Mouse (Mus musculus): ENCODE results near the gene Dis3l2.
A peak's percentile ranks its signal among the peaks of the same experiment; 100 is the strongest.

Dis3l2 gene

DNA sequence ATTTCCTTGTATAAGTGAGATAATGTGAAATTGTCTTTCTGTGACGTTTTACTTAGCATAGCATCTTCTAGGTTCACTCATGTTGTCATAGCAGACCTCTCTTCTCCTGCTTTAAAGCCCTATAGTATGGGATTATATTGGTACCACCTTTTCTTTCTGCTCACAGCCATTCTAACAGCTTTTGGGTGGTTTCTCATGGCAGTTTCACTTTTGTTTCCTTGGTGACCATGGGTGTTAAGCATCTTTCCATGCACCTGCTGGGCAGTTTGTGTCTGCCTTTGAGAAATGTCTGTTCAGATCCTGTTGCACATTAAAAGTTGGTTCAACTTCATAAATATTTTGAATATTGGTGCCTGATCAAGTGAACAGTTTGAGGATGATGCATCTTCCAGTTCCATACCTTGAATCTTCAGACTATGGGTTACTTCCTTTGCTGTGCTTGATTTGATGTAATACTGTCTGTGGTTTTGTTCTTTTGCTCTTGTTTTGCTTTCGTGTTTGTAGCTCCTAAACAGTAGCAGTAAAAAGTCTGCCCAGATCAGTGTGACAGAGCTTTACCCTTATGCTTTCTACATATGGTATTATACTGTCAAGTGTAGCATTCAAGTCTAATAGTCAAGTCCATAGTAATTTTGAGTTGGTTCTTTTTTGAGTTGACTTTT, 29.7 kb downstream of the Dis3l2 start:
- no peak for DNase-seq (ENCODE audit: low read depth, low spot score)

DNA sequence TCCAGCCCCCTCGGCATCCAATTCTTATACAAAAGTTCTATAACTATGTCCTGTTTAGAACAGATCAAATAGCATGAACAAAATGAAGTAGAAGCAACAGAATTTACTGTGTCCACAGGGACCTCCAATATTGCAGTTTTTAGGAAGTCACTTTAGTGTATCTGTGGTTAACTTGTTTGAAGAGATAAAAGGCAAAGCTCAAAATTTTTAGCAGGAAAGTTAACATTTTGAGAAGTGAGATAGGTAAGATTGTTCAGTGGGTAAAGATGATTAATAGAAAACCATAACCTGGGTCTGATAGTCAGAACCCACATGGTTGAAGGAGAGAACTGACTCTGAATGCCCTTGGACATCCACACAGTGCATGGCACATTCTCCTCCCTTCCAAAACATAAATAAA, 32.8 kb downstream of the Dis3l2 start:
- DNase-seq (ENCODE audit: low read depth, low spot score) = no peak

DNA sequence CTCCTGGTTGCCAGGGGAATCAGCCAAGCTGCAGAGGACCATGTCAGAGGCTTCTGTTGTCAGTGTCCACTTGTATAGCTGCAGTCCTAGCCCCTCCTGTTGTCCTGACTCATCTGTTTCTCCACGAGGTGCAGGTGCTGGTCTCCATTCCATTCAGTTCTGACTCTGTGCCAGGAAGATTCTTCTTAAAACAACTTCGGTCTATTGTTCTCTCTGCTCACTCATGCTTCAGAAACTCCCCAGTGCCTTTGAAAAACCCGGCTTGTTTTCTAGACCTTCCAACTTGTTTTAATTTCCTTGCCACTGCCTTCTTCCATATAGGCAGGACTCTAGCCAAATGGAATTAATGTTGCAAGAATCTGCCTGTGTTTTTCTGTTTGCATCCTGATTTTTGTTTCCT, 39.3 kb downstream of the Dis3l2 start:
- no peak for DNase-seq (ENCODE audit: low read depth, low spot score)

DNA sequence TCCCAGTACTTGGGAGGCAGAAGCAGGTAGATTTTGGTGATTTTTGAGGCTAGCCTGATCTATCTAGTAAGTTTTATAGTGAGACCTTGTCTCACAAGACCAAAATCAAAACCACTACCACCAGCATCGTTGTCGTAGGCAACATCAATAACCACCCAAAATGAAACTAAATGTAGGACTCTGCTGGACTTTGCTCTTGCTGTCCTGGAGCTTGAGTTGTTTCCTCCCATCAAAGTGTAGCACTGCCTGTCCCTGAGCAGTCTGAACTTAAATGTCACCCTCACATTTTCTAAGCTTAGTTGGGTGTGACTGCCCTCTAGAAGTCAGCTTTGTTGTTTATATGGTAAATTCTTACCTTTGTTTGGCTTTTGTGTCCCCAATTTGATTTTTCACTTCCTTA, 43.4 kb downstream of the Dis3l2 start:
- no peak for DNase-seq (ENCODE audit: low read depth, low spot score)

DNA sequence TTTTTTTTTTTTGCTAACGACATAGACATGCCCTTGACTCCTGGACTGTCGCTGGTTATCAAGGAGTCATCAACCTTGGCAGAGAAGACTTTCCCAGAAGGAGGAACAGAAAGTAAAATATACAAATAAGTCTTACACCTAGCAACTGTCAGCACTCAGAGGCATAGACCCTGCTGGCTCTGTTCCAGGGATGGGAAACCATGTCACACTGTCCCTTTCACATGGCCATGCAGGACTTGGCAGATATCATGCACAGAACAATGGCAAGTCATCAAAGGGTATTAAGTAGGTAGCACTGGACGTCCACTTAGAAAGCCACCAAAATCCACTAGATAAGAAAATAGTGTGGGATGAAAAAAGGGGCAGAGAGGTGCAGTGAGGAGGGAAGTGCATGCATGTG, 46.5 kb downstream of the Dis3l2 start:
- DNase-seq (ENCODE audit: low read depth, low spot score) = no peak

DNA sequence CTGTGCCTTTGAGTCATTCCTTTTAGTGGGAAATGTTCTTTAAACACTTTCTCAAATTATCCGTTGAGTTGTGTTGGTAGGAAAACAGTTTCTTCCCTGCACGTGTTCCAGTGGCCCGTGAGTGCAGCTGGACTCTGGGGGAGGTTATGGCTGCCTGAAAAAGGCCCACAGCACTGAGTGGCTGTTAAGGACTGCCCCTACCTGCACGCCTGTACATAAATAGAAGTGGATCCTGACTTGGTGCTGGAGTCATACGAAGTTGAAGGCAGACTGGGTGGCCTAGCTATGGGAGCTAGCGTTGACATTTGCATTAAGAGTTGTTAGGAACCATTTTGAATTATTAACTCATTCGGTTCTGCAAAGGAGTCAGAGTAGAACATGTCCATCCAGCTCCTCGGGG, 49.8 kb downstream of the Dis3l2 start:
- DNase-seq (ENCODE audit: low read depth, low spot score) = no peak

DNA sequence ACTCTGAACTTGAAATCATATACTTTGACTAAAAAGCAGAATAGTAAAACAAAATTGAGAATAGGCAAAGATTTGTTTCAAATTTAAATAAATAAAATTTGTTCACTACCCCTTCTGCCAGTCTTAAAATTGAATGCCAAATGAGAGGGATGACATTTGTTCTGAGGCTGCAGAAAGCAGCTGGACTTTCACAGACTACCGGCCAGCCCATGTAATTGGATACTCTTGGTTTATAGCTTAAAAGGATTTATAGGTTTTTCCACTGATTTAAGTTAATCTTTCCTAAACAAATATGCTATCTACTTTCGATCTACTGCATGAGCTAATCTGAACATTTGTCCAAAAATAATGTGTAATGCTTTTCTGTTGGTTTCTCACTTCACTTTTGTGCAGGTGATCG, 50.7 kb downstream of the Dis3l2 start:
- peak; percentile 2 for DNase-seq (ENCODE audit: low read depth, low spot score)

DNA sequence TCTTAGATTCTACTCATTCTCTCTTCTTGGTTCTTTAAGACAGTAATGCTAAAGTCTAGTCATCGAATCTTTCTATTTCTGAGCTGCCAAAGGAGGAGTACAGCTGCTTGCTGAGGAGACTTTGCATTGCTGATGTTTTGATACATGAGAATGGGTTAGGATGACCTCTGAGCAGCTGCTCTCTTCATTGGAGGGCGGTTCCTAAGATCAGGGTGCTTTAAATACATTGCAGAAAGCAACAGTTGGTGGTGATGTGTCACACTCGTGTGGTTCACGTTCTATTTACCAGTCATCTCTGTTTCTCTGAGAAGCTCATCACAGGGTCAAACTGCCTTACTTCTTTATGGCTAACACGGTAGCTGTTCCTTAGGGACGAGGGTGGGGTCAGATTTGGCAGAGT, 54.5 kb downstream of the Dis3l2 start:
- no peak for DNase-seq (ENCODE audit: low read depth, low spot score)

DNA sequence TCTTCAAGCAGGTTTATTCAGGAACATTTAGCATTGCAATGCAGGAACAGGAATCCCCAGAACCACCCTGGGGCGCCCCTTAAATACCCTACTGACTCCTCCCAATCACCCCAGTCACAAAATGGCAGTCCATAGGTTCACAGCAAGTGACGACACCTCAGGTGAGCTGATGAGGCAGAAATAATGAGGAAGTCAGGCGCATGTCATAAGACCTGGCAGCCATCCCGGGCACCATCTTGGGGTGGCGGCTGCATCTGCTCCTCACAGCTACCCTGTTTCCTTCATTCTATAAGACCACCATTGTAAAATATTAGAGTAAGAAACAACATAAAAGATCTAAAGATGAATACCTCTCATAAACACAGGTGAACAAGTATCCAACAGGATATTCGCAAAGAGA, 58.6 kb downstream of the Dis3l2 start:
- DNase-seq (ENCODE audit: low read depth, low spot score) = no peak

DNA sequence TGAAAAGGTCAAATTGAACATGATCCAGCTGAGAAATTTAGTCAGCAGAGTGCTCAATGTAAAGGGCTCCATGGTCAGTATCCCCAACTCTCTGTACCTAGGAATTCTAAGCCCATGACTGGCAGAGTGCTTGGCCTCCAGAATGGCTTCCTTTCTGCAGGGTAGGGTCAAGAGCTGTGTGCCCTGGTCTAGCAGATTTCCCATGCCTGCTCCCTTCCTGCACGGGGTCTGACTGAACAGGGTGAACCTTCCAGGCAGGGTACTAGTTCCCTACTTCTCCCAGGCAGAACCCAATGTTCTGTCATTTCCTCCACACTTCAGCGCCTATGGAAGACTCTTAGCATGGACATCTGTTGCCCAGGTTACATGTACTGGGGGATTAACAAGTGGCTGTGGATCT, 97.6 kb downstream of the Dis3l2 start:
- DNase-seq (ENCODE audit: low read depth, low spot score) = no peak

DNA sequence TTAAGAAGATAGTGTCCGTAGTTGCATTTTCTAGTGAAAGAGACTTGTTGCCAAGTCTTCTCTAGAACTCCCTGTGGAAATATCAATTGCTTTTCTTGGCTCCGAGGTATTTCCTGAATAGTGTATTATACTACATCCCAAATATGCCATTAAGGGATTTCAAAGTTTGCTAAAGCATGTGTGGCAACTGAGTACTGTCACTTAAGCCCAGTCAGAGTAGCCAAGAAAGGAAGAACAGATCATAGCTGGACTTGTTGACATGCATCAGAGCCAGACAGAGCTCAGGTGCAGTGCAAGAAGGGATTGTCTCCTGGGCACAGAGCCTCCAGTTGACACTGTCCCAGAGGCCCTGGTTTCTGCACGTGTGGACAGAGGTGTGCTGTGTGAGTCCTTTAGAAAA, 108.1 kb downstream of the Dis3l2 start:
- DNase-seq (ENCODE audit: low read depth, low spot score) = no peak

DNA sequence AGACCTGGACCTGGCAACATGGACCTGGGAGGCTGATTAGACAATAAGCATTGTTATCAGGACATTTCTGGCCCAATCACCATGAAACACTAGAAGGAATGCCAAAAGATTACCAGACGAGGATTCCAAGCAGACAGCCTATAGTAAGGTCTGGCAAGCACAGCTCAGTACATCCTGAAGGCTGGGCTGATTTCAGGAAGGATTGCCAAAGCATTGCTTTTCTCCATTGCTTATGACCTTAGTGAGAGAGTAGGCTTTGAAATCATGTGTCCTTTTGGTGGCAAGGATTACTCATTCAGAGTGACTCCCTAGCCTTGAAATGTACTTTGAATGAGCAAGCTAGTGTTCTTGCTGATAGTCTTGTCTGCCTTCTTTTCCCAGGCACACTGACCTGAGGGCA, 118.7 kb downstream of the Dis3l2 start:
- no peak for DNase-seq (ENCODE audit: low read depth, low spot score)

DNA sequence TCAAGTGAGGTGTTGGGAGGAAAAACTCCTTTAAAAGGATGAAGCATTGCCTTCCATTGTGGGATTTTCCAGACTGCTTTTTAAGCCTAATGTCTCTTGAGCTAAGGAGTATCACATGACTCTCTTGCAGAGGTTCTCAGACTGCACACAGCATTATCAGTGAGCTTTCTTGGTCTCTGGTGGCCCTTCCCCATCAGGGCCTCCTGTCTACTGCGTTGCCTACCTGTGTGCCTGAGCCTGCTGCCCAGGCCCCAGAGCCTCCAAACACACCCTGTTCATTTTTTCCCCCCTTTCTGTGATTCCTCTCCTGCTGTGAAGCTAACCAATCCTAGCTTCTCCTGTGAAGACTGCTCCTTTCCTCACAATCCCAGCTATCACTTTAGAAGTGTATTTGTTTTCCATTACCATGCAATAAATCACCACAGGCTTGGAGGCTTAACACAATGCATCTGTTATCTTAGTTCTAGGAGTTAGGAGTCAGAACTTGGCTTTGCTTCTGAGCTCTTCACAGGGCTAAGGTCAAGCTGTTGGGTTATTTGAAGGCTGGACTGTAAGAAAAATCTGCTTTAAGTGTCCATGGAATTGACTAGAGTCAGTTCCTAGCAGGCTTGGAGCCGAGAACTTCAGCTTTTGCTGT, 130.9 kb downstream of the Dis3l2 start:
- no peak for DNase-seq (ENCODE audit: low read depth, low spot score)

DNA sequence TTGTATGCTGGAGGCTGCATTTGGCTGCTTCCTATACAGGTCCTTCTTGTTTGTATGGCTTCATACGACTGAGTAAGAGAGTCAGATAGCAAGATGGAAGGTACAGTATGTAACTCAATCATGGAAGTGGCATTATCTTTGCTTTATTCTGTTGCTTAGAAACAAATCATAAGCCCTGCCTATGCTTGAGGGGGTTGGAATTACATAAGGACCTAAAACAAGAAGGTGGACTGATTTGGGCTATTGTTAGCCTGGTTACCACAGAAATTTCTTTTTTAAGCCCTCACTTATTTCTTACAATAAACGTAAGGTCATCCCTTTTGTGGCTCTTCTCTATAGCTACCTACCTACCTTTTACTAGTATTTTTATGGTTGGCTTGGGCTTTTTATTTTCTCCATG, 131.4 kb downstream of the Dis3l2 start:
- DNase-seq (ENCODE audit: low read depth, low spot score) = no peak

DNA sequence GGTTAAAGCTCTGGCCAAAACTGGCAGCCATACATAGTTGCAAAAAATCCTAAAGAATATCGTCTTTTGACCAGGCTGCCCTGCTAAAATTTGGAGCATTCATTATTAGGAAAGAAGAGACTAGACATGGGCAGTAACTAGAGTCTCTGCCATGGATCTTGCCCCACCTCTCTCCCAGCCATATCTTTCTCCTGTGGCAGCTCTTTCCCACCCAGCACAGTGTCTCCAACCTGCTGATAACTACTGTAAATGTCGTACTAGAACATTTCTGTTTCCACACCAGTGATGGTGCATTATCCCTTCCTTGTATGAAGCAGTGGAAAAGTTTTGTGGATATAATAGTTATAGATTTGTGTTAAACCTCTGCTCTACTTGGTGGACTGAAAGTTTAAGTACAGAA, 147.1 kb downstream of the Dis3l2 start:
- DNase-seq (ENCODE audit: low read depth, low spot score) = no peak

DNA sequence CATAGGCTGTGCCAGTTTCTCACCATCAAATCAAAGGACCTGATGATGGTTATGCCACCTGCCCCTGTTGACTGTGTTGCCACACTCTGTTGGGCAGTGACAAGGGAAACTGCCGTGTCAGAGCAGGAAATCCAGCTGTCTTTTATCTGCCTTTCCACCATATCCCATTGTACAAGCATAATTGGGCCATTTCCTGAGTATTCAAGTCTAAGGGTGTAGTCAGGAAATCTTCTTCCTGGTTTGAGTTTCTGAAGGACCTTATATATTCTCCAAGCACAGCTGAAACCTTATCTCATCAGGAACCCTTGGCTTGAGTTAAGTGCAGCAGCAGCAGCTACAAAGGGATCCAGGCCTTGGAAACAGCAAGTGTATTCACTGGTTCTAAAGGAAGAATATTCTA, 155.3 kb downstream of the Dis3l2 start:
- DNase-seq (ENCODE audit: low read depth, low spot score) = no peak

DNA sequence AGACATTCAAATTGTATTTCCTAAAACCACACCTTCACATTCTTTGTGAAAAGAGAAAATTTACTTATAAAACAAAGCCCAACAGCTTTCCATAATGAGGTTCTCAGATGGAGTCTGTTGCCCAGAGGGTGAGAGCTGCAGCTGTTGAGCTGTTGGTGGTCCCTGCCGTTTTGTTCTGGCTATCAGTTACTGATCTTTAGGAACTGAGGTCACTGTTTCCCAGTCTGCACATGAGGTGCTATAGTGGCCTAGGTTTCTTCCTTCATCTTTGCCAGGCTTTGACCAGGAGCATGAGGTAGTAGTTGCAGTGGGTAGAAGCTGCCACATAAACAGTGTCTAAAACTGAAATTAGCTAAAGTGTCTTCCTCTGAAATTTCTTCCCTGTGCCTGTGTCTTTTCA, 155.8 kb downstream of the Dis3l2 start:
- DNase-seq (ENCODE audit: low read depth, low spot score) = peak; percentile 23

DNA sequence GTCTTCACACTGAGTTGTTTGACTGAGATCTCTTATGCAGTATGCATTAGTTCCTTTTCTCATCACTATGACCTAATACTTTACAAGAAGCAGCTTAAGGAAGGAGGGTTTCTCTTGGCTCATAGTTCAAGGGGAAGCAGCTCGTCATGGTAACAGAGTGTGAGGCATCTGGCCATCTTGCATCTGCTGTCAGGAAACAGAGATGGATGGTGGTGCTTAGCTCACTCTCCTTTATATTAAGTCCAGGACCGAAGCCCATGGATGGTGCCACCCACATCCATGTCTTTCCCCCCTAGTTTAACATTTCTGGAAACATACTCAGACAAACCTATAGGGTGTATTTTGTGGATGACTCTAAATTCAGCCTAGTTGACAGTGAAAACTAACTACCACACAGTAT, 170.1 kb downstream of the Dis3l2 start:
- no peak for DNase-seq (ENCODE audit: low read depth, low spot score)

DNA sequence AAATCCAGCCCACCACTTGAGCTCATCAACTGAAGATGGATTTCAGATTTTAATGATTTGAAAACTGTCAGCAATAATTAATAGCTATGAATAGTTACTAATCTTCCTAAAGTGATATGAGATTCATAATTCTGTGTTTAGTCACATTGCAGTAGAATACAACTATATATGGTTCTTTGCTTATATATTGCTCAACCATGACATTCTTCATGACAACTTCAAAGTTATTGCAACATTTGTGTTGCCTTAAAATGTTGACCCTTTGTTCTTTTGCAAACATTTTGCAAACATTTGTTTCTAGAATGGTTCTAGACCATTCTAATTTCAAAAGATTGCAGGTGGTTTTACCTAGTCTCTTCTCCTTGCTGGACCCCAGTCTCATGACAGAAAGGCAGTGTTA, 175.1 kb downstream of the Dis3l2 start:
- no peak for DNase-seq (ENCODE audit: low read depth, low spot score)

DNA sequence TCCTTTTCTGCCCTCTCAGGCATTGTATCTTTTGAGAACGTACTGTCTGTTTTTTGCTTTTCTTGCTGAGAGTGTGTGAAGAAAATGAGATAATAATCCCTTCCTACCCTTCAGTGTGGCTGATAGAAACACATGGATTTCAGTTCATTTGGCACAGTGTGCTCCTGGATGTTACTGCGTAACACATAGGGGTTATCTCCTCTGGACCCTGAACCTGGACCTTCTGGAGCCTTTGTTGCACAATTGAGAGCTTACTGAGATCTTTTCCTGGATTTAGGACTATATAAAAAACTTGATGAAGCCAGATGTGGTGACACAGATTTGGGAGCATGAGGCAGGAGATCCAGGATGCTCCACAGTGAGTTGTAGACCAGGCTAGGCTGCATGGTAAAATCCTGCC, 175.9 kb downstream of the Dis3l2 start:
- no peak for DNase-seq (ENCODE audit: low read depth, low spot score)

DNA sequence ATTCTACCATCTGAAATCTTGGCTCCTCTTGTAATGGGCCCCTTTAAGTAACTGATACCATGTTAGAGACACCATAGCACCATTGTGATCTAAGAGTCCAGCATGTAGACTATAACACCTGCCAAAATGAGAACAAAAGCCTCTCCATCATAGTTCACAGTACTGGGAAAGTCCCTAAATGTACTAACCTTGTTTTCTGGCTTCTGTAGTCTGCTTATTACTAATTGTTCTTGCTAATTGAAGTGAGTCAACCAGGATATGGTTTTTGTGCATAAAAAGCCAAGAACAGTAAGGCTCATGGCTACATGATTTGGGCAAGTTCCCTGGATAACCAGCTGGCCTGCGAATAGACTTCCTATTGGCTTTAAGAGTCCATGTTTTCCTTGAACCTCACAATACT, 183.5 kb downstream of the Dis3l2 start:
- no peak for DNase-seq (ENCODE audit: low read depth, low spot score)

DNA sequence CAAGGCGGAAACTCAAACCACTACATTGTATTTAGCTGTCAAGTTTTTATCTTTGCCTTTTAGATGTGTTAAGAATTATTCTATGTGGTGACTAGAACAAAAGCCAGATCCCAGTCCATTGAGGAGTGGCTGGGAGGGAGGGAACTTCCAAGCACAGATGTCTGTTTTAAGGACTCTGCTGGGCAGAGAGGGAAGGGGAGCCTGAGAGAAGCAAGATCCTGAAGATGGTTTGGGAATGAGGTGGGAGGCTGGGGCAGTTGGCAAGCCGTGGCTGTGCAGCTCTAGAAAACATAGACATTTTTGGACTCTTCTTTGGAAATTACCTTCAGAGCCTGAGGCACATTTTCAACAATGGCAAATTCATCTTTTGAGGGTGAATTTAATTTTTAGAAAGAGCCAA, 208.9 kb downstream of the Dis3l2 start:
- DNase-seq (ENCODE audit: low read depth, low spot score) = no peak

DNA sequence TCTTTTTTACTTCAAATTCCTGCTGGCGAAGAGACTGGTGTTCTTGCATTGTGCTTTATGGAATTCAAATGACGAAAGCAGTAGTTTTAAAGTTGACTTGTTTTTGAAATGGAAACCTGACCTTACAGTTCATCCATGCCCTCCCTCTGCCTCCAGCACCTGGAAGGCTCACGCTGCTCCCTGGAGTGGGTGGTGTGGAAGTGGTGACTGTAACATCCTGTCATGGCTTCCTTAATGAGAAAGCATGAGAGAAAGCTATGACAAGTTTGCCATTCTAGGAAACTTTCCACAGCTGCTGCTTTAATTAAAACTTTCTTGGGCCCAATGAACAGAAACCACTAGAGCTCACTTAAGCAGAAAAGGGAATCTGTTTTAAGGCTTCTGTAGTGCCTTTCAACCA, 210.3 kb downstream of the Dis3l2 start:
- no peak for DNase-seq (ENCODE audit: low read depth, low spot score)

DNA sequence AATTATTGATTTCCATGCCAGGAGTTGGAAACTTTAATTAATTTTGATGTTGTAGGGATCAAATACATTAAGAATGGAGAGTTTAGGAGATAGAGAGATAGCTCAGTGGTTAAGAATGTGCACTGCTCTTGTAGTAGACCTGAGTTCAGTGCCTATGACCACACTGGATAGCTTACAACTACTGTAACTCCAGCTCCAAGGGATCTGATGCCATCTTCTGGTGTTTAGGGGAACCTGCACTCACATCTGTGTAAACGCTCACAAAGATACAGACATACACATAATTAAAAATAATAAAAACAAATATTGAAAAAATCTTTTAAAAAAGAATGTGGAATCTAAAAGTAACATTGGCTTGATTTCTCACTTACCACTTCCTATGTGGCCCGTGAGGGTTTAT, 211.1 kb downstream of the Dis3l2 start:
- DNase-seq (ENCODE audit: low read depth, low spot score) = no peak

All from forelimb bud, embryonic 11.5 days (tissue).